Mouse (Mus musculus) forebrain, embryonic 16.5 days (tissue): Measurements from ENCODE around the gene Sirpa. TPM values are rescaled to one million over a fixed set of nuclear protein-coding genes. Genes with fewer than 3 reads are reported as not detected.

Source experiments
- ATAC-seq: fragments of 200-750 bp; cut with Nextera tagmentation; 2 replicates; pipeline ENCODE4 v1.8.0; 2017; ENCODE audit warnings: mild to moderate bottlenecking, moderate library complexity
- H3K27ac ChIP-seq: fragments of 300-500 bp; sonication (generic); 2 replicates; pipeline ENCODE4 v1.5.1; 2014; ENCODE audit warnings: low read length, control low read depth
- H3K27me3 ChIP-seq: fragments of 300-500 bp; sonication (generic); replicated peaks from 2 replicates; pipeline ENCODE4 v1.6.1; 2014; ENCODE audit warnings: low read length; ENCODE audit not compliant: control insufficient read depth, insufficient read depth
- H3K36me3 ChIP-seq: fragments of 300-500 bp; sonication (generic); 2 replicates; pipeline ENCODE4 v1.6.1; 2014; ENCODE audit not compliant: control insufficient read depth, insufficient read depth
- H3K4me1 ChIP-seq: fragments of 300-500 bp; sonication (generic); replicated peaks from 2 replicates; pipeline ENCODE4 v1.6.1; 2014; ENCODE audit warnings: low read length; ENCODE audit not compliant: control insufficient read depth, insufficient read depth
- H3K4me2 ChIP-seq: fragments of 300-500 bp; sonication (generic); 2 replicates; pipeline ENCODE4 v1.6.1; 2014; ENCODE audit warnings: mild to moderate bottlenecking, low read length, control low read depth
- H3K4me3 ChIP-seq: fragments of 300-500 bp; sonication (generic); replicated peaks from 2 replicates; pipeline ENCODE4 v1.5.1; 2014; ENCODE audit warnings: mild to moderate bottlenecking, low read length, control low read depth
- H3K9ac ChIP-seq: fragments of 300-500 bp; sonication (generic); replicated peaks from 2 replicates; pipeline ENCODE4 v1.6.1; 2014; ENCODE audit warnings: low read depth, low read length, control low read depth
- H3K9me3 ChIP-seq: fragments of 300-500 bp; sonication (generic); 2 replicates; pipeline ENCODE4 v1.6.1; 2016; ENCODE audit warnings: low read length; ENCODE audit not compliant: control insufficient read depth
- WGBS: fragments of 180-500 bp; shearing (Covaris S2); extraction: QIAGEN DNeasy Blood & Tissue Kit; methylation state at CpG from one replicate; pipeline ENCODE4 v1.1.7; 2014; 5-methylcytosine and 5-hydroxymethylcytosine counted together
- polyA plus RNA-seq: library from polyadenylated mRNA; unstranded; fragments of >200 nt; fragmentation: Nextera tagmentation; extraction: Ambion mirVana; gene quantifications from 2 replicates; pipeline ENCODE4 v1.2.1, GENCODE M21; 2015

Gene Sirpa
- polyA plus RNA-seq, 1 experiment from 2014 or later: 34.8 TPM

DNA sequence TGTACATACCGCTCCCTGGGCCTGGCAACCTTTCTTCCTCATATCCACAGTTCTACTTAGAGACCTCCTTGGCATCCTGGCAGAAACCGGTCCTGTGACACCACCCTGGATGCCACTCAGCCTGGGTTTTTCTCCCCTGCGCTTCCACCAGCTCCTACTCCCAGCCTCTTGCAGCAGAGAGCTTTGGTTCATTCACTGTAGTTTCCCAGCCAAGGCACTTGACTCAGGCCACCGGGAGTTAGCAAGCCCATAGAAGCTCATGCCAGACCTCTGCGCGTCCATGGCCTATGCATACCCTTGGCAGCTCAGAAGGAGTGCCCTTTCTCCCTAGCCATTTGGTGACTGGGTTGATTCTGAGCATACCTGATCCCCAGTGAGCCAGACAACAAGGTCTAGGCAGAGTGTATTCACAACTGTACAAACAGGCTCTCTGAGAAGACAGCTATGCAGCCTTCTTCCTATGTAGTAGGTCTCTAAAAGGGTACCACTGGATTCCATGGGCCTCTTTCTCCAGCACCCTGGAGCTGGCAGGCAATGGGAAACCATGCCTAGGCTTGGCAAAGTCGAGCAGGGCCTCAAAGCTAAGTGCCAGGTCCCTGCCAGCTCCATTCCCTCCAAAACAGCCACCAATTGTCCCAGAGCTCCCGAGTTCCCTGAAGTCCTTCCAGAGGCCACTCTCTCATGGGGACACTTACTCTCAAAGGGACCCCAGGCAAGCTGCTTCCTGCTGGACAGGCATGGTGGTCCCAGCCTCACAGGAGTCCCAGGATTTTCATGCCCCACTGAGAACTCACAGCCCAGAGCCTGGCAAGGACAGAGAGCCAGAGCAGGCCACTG, 15.8 kb upstream of the Sirpa start:
- 77% methylated on average over 8 of the region's 8 CpGs for WGBS
- Histone ChIP-seq H3K36me3 (no peaks in the 10 kb centered on the region), H3K27ac (no peak overlapping the region), H3K9me3 (no peaks in the 10 kb centered on the region), H3K27me3 (no peaks in the 10 kb centered on the region), H3K4me3 (no peak overlapping the region), H3K4me2 (no peak overlapping the region), H3K4me1 (peaks cover 21% of the 10 kb centered on the region), H3K9ac (no peak overlapping the region)
- ATAC-seq: no peak; the same call in 1 of the 2 replicates

DNA sequence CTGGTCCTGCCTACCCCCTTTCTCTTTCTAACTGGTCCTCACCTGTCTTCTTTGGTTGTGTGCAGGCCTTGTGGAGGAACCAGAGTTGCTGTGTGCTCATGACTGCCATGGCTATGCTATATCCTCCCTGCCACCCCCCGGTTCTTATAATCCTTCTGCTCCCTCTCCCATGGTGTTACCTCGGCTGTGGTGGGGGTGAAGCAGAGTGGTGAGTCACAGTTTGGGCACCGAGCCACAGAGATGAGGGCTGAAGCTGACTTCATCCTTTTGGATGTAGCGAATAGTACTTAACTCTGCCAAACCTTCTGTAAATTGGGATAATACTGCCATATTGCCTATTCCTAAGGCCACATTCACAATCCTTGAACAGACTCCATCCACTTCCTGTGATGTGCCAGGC, 12.0 kb upstream of the Sirpa start:
- H3K4me2 ChIP-seq: no peak overlapping the region
- no peaks in the 10 kb centered on the region for H3K36me3 ChIP-seq
- ATAC-seq: 0 out of 2 replicates have a peak, but pooled peaks have one; percentile 19
- H3K27me3 ChIP-seq: no peaks in the 10 kb centered on the region
- H3K9ac ChIP-seq: no peak overlapping the region
- H3K27ac ChIP-seq: no peak overlapping the region
- no peaks in the 10 kb centered on the region for H3K9me3 ChIP-seq
- WGBS: 48% methylated on average over 4 of the region's 4 CpGs
- no peak overlapping the region for H3K4me3 ChIP-seq
- H3K4me1 ChIP-seq: peaks cover 16% of the 10 kb centered on the region

DNA sequence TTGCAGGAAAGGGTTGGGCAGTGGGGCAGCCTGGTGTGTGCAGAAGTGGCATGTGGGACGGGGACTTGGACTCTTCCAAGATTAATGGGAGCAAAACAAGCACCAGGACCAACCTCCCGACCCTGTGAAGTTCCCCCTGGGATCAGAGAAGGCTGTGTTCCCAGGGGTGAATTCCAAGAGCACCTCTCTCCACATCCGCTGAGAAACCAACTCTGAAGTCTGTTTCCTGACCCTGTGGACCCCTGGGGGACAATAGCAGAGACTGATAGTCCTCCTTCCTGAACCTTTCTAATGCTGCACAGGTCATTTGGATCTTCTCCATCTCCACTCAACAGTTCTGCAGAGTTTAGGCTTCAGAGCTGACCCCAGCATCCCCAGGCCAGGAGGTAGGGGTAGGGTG, 10.8 kb upstream of the Sirpa start:
- ATAC-seq: no peak
- no peak overlapping the region for H3K9ac ChIP-seq
- no peaks in the 10 kb centered on the region for H3K27me3 ChIP-seq
- H3K4me2 ChIP-seq: no peak overlapping the region
- no peaks in the 10 kb centered on the region for H3K9me3 ChIP-seq
- WGBS: 46% methylated on average over 3 of the region's 3 CpGs
- H3K36me3 ChIP-seq: no peaks in the 10 kb centered on the region
- no peak overlapping the region for H3K4me3 ChIP-seq
- no peak overlapping the region for H3K27ac ChIP-seq
- peaks cover 16% of the 10 kb centered on the region for H3K4me1 ChIP-seq

DNA sequence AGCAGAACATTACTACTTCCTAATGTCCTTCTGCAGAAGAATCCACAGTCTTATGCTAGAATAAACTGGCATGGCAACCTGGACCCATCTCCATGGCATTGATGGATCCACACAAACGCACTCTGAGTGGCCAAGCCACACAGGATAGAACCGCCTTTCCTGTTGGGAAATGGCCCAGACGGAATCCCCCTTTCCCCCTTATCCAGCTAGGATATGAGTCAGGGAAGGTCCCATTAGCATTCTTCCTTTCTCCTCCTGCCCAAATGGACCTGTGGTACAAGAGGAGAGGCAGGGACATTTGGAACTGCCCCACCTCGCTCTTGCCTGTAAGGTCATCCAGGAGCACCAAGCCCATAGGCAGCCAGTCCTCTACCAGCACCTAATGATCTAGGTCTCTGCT, 10.4 kb upstream of the Sirpa start:
- Histone ChIP-seq H3K4me1 (peaks cover 16% of the 10 kb centered on the region), H3K9me3 (no peaks in the 10 kb centered on the region), H3K9ac (no peak overlapping the region), H3K27ac (no peak overlapping the region), H3K4me2 (no peak overlapping the region), H3K36me3 (no peaks in the 10 kb centered on the region), H3K4me3 (no peak overlapping the region), H3K27me3 (no peaks in the 10 kb centered on the region)
- WGBS: 87% methylated on average over 4 of the region's 4 CpGs
- ATAC-seq: no peak

DNA sequence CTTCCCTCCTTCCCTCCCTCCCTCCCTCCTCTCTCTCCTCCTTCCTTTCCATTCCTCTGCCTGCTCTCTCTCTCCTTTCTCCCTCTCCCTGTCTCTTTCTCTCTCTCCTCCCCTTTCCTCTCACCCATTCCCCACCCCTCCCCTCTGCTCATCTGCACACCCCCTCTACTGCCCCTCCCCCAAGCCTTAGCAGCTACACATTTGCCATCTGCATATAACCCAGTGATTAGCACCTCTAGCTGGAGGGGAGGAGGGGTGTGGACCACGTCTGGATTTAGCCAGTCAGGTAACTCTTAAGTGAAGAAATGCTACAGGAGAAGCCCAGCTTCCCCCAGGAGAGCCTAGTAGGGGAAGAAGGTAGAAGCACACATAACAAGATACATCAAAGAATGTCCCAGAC, 7.7 kb upstream of the Sirpa start:
- Histone ChIP-seq H3K9me3 (no peaks in the 10 kb centered on the region), H3K36me3 (no peaks in the 10 kb centered on the region), H3K4me2 (no peak overlapping the region), H3K4me1 (peaks cover 20% of the 10 kb centered on the region), H3K9ac (no peak overlapping the region), H3K27ac (no peak overlapping the region; the same call in 1 of the 2 replicates), H3K27me3 (no peaks in the 10 kb centered on the region), H3K4me3 (no peak overlapping the region)
- ATAC-seq: no peak
- WGBS: 25% methylated on average over 1 of the region's 1 CpGs

DNA sequence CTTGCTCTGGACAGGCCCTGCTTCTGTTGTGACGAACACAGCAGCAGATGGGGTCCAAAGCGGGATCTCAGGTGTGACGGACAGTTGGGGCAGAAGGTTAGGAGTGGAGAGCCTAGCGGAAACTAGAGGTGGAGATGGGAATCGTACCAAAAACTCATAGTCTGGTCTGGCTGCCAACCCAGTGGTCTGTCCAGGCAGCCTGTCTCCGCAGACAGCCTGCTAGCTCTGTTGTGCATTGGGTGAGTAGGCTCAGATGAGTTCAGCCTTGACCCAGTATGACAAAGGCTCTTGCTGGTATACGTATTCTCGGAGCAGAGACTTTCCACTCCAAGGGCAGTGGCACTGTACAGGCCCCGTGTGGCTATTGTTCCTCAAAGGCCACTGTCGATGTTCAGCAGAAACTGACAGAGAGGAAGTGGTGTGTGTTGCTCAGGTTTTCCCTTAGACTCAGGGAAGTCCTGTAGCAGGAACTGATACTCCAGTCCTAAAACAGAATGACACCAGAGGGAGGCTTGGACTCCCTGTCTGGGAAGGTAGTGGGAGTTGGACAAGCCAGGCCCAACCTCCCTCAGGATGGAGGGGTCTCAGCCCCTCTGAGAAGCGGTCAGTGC, 6.6 kb upstream of the Sirpa start:
- no peak overlapping the region for H3K9ac ChIP-seq
- WGBS: 78% methylated on average over 11 of the region's 11 CpGs
- no peak for ATAC-seq
- peaks cover 18% of the 10 kb centered on the region for H3K4me1 ChIP-seq
- H3K4me2 ChIP-seq: no peak overlapping the region
- no peaks in the 10 kb centered on the region for H3K27me3 ChIP-seq
- no peaks in the 10 kb centered on the region for H3K36me3 ChIP-seq
- no peak overlapping the region for H3K27ac ChIP-seq
- no peaks in the 10 kb centered on the region for H3K9me3 ChIP-seq
- H3K4me3 ChIP-seq: no peak overlapping the region

DNA sequence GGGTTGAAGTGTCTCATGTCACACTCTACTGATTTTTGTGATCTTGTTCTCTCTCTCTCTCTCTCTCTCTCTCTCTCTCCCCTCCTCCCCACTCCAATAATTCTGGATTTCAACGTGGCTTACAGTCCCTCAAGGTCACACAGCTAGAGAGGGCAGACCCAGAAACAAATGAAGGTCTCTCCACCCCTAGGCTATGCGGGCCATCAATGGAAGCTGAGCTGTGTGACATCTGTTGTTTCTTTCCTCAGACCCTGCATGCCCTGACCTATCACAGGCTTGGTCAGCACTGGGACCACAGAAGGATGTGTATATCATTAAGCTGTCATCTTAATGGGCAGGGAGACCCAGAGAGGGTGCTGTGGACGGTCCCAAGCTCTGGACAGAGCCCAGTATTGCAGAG, 5.4 kb upstream of the Sirpa start:
- 54% methylated on average over 3 of the region's 3 CpGs for WGBS
- H3K9me3 ChIP-seq: no peaks in the 10 kb centered on the region
- no peak for ATAC-seq
- peaks cover 23% of the 10 kb centered on the region for H3K4me1 ChIP-seq
- no peaks in the 10 kb centered on the region for H3K27me3 ChIP-seq
- H3K27ac ChIP-seq: no peak overlapping the region
- no peak overlapping the region for H3K4me3 ChIP-seq
- H3K9ac ChIP-seq: no peak overlapping the region
- no peaks in the 10 kb centered on the region for H3K36me3 ChIP-seq
- H3K4me2 ChIP-seq: no peak overlapping the region

DNA sequence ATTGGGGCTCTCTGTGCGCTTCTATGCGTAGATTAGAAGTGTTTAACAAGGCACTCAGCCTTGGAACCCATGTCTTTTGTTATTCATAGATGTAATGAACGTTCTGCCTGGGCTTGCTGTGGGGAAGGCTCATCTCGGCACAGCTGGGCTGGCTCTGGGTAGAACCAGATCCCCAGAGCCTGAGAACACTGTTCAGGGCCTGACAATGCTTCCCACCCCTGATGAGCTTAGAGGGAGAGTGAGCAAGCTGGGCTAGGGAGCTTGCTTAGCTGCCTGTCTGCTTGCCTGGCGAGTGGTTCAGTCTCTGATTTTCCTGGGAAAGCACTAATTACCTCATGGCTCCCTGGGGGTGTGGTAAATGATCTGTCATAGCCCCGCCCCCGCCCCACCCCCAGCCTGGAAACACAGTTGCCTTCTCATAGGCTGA, 4.8 kb upstream of the Sirpa start:
- ATAC-seq: peak; percentile 25; the same call in 1 of the 2 replicates
- H3K27ac ChIP-seq: no peak overlapping the region

DNA sequence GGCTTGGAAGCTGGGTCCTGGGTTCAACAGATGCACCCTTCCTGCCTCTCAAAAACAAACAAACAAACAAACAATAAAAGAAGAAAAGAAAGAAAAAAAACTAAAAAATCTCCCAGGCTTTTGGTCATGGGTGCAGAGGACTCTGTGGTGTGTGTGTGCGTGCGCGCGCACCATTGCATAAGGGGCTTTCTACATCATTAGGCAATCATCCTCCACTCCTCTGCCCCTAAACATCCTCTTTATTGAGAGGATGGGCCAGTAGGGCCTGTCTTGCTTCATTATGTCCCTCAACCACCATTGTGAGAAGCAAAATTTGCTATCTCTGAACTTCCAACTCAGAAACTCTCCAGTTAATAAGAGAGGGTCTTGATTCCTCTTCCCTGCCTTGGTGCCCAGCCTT, 738 bp upstream of the Sirpa start:
- Histone ChIP-seq H3K4me1 (peaks cover 32% of the 10 kb centered on the region), H3K27ac (no peak overlapping the region), H3K27me3 (no peaks in the 10 kb centered on the region), H3K4me2 (peak overlapping the region; percentile 97), H3K36me3 (no peaks in the 10 kb centered on the region), H3K4me3 (no peak overlapping the region), H3K9me3 (no peaks in the 10 kb centered on the region), H3K9ac (peak overlapping the region; percentile 87)
- no peak for ATAC-seq
- 82% methylated on average over 4 of the region's 4 CpGs for WGBS

More for the DNA sequence above, 4.8 kb upstream of the Sirpa start:
- Histone ChIP-seq H3K4me2 (no peak overlapping the region), H3K9me3 (no peaks in the 10 kb centered on the region), H3K4me3 (no peak overlapping the region), H3K36me3 (no peaks in the 10 kb centered on the region), H3K4me1 (peaks cover 23% of the 10 kb centered on the region), H3K9ac (no peak overlapping the region), H3K27me3 (no peaks in the 10 kb centered on the region)
- WGBS: 6% methylated on average over 7 of the region's 7 CpGs
